Mouse (Mus musculus): ENCODE measurements at regions not wholly inside any gene's neighbourhood (a gene's known extent, or its start where the extent isn't known, plus 50 kb on each side); places are given as distances from the start of the nearest gene placed in this dataset.

- no peak for DNase-seq (ENCODE audit: low spot score)
These were observed 60.0 kb upstream of the Ajap1 start for GRCm38 (mm10) chr4:153542631-153543031.

- no peak for DNase-seq (ENCODE audit: low spot score)
These were observed 61.5 kb upstream of the Ajap1 start for GRCm38 (mm10) chr4:153543900-153544648.

GRCm38 (mm10) chr4:153546709-153547108 lies 64.1 kb upstream of the Ajap1 start:
- no peak for DNase-seq (ENCODE audit: low spot score)

GRCm38 (mm10) chr4:153547111-153547510 lies 64.5 kb upstream of the Ajap1 start:
- no peak for DNase-seq (ENCODE audit: low spot score)

GRCm38 (mm10) chr4:153547871-153548270 lies 65.3 kb upstream of the Ajap1 start:
- no peak for DNase-seq (ENCODE audit: low spot score)

- DNase-seq (ENCODE audit: low spot score): no peak
These were observed 68.7 kb upstream of the Ajap1 start for GRCm38 (mm10) chr4:153551291-153551690.

- DNase-seq (ENCODE audit: low spot score): no peak
These were observed 69.9 kb upstream of the Ajap1 start for GRCm38 (mm10) chr4:153552483-153552882.

GRCm38 (mm10) chr4:153557812-153558608 lies 75.4 kb upstream of the Ajap1 start:
- DNase-seq (ENCODE audit: low spot score): no peak

GRCm38 (mm10) chr4:153559568-153559967 lies 77.0 kb upstream of the Ajap1 start:
- DNase-seq (ENCODE audit: low spot score): no peak

- DNase-seq (ENCODE audit: low spot score): no peak
These were observed 77.6 kb upstream of the Ajap1 start for GRCm38 (mm10) chr4:153560193-153560592.

- DNase-seq (ENCODE audit: low spot score): no peak
These were observed 78.3 kb upstream of the Ajap1 start for GRCm38 (mm10) chr4:153560956-153561355.

- no peak for DNase-seq (ENCODE audit: low spot score)
These were observed 79.4 kb upstream of the Ajap1 start for GRCm38 (mm10) chr4:153561991-153562390.

- DNase-seq (ENCODE audit: low spot score): no peak
These were observed 84.8 kb upstream of the Ajap1 start for GRCm38 (mm10) chr4:153567329-153567973.

GRCm38 (mm10) chr4:153573180-153573769 lies 90.7 kb upstream of the Ajap1 start:
- no peak for DNase-seq (ENCODE audit: low spot score)

- DNase-seq (ENCODE audit: low spot score): no peak
These were observed 110.7 kb upstream of the Ajap1 start for GRCm38 (mm10) chr4:153593291-153593690.

- no peak for DNase-seq (ENCODE audit: low spot score)
These were observed 117.3 kb upstream of the Ajap1 start for GRCm38 (mm10) chr4:153599794-153600370.

- DNase-seq (ENCODE audit: low spot score): no peak
These were observed 119.9 kb upstream of the Ajap1 start for GRCm38 (mm10) chr4:153602496-153602895.

- no peak for DNase-seq (ENCODE audit: low spot score)
These were observed 120.6 kb upstream of the Ajap1 start for GRCm38 (mm10) chr4:153603056-153603840.

GRCm38 (mm10) chr4:153603936-153604335 lies 121.3 kb upstream of the Ajap1 start:
- no peak for DNase-seq (ENCODE audit: low spot score)

GRCm38 (mm10) chr4:153604695-153605485 lies 122.3 kb upstream of the Ajap1 start:
- no peak for DNase-seq (ENCODE audit: low spot score)
